Mouse (Mus musculus): Measurements from ENCODE around the gene Zap70. TPM values are rescaled to one million over a fixed set of nuclear protein-coding genes. Genes with fewer than 3 reads are reported as not detected.
A peak's percentile ranks its signal among the peaks of the same experiment; 100 is the strongest.

Zap70 gene
- total and polyA plus RNA-seq, 2 experiments from 2014 or later: 0.08 TPM; not detected in 1

- H3K27ac ChIP-seq (ENCODE audit: low read depth): no peak overlapping the region
- no peaks in the 10 kb centered on the region for H3K9me3 ChIP-seq (replicated peaks; ENCODE audit: control insufficient read depth, low read length)
- 0 out of 2 replicates have a peak, but pooled peaks cover 6% of the 10 kb centered on the region for H3K27me3 ChIP-seq (ENCODE audit: control insufficient read depth, insufficient read depth, low read length)
- no peak overlapping the region for H3K4me3 ChIP-seq (ENCODE audit: low read depth, low read length)
- H3K36me3 ChIP-seq (replicated peaks; ENCODE audit: control insufficient read depth, insufficient read depth, low read length): no peaks in the 10 kb centered on the region
- DNase-seq (ENCODE audit: low spot score) (peak; percentile 76), ATAC-seq (ENCODE audit: insufficient read depth, low read depth) (peak; percentile 51; the same call in 1 of the 2 replicates)
- H3K4me1 ChIP-seq (ENCODE audit: control insufficient read depth, insufficient read depth): no peaks in the 10 kb centered on the region
- H3K4me2 ChIP-seq (ENCODE audit: low read depth, low read length): no peak overlapping the region
- TF ChIP-seq CTCF (IDR thresholded peaks at IDR 0.05; ENCODE audit: low read depth) (peak; percentile 92), EP300 (IDR thresholded peaks at IDR 0.05; ENCODE audit: low read depth) (no peak)
- no peak overlapping the region for H3K9ac ChIP-seq (replicated peaks; ENCODE audit: low read depth, low read length)
- WGBS: 10% methylated on average over 4 of the region's 4 CpGs
Observed at GRCm38 (mm10) chr1:36737300-36737699, 24.3 kb upstream of the Zap70 start.

GRCm38 (mm10) chr1:36739231-36739630 lies 22.4 kb upstream of the Zap70 start:
- Histone ChIP-seq H3K27me3 (ENCODE audit: control insufficient read depth, insufficient read depth, low read length) (peaks cover 8% of the 10 kb centered on the region; the same call in 1 of the 2 replicates), H3K4me2 (ENCODE audit: low read depth, low read length) (no peak overlapping the region), H3K9ac (replicated peaks; ENCODE audit: low read depth, low read length) (no peak overlapping the region), H3K4me3 (ENCODE audit: low read depth, low read length) (no peak overlapping the region), H3K36me3 (replicated peaks; ENCODE audit: control insufficient read depth, insufficient read depth, low read length) (no peaks in the 10 kb centered on the region), H3K9me3 (replicated peaks; ENCODE audit: control insufficient read depth, low read length) (no peaks in the 10 kb centered on the region), H3K4me1 (ENCODE audit: control insufficient read depth, insufficient read depth) (no peaks in the 10 kb centered on the region), H3K27ac (ENCODE audit: low read depth) (no peak overlapping the region)
- DNase-seq (ENCODE audit: low spot score) (no peak), ATAC-seq (ENCODE audit: insufficient read depth, low read depth) (no peak)
- WGBS: 64% methylated on average over 5 of the region's 5 CpGs
- TF ChIP-seq CTCF (IDR thresholded peaks at IDR 0.05; ENCODE audit: low read depth) (no peak), EP300 (IDR thresholded peaks at IDR 0.05; ENCODE audit: low read depth) (no peak)

GRCm38 (mm10) chr1:36743046-36743445 lies 18.6 kb upstream of the Zap70 start:
- ATAC-seq (ENCODE audit: insufficient read depth, low read depth): no peak
- no peaks in the 10 kb centered on the region for H3K4me1 ChIP-seq (ENCODE audit: control insufficient read depth, insufficient read depth)
- 52% methylated on average over 9 of the region's 9 CpGs for WGBS

GRCm38 (mm10) chr1:36744268-36744944 lies 17.2 kb upstream of the Zap70 start:
- TF ChIP-seq CTCF (IDR thresholded peaks at IDR 0.05; ENCODE audit: low read depth) (peak; percentile 71), EP300 (IDR thresholded peaks at IDR 0.05; ENCODE audit: low read depth) (no peak)
- no peaks in the 10 kb centered on the region for H3K9me3 ChIP-seq (replicated peaks; ENCODE audit: control insufficient read depth, low read length)
- DNase-seq (ENCODE audit: low spot score) (peak; percentile 5), ATAC-seq (ENCODE audit: insufficient read depth, low read depth) (no peak)
- WGBS: 28% methylated on average over 17 of the region's 17 CpGs
- H3K4me2 ChIP-seq (ENCODE audit: low read depth, low read length): no peak overlapping the region
- no peak overlapping the region for H3K4me3 ChIP-seq (ENCODE audit: low read depth, low read length)
- H3K27me3 ChIP-seq (ENCODE audit: control insufficient read depth, insufficient read depth, low read length): peaks cover 14% of the 10 kb centered on the region; the same call in 1 of the 2 replicates
- H3K9ac ChIP-seq (replicated peaks; ENCODE audit: low read depth, low read length): no peak overlapping the region
- H3K4me1 ChIP-seq (ENCODE audit: control insufficient read depth, insufficient read depth): no peaks in the 10 kb centered on the region
- no peak overlapping the region for H3K27ac ChIP-seq (ENCODE audit: low read depth)
- H3K36me3 ChIP-seq (replicated peaks; ENCODE audit: control insufficient read depth, insufficient read depth, low read length): no peaks in the 10 kb centered on the region

More at GRCm38 (mm10) chr1:36743046-36743445, 18.6 kb upstream of the Zap70 start:
- DNase-seq (ENCODE audit: low spot score): no peak
- Histone ChIP-seq H3K27me3 (ENCODE audit: control insufficient read depth, insufficient read depth, low read length) (peaks cover 14% of the 10 kb centered on the region; the same call in 1 of the 2 replicates), H3K9me3 (replicated peaks; ENCODE audit: control insufficient read depth, low read length) (no peaks in the 10 kb centered on the region), H3K4me3 (ENCODE audit: low read depth, low read length) (no peak overlapping the region), H3K27ac (ENCODE audit: low read depth) (no peak overlapping the region), H3K36me3 (replicated peaks; ENCODE audit: control insufficient read depth, insufficient read depth, low read length) (no peaks in the 10 kb centered on the region), H3K9ac (replicated peaks; ENCODE audit: low read depth, low read length) (no peak overlapping the region), H3K4me2 (ENCODE audit: low read depth, low read length) (no peak overlapping the region)
- no peak for TF ChIP-seq CTCF (IDR thresholded peaks at IDR 0.05; ENCODE audit: low read depth)
- TF ChIP-seq EP300 (IDR thresholded peaks at IDR 0.05; ENCODE audit: low read depth): no peak

- Histone ChIP-seq H3K27me3 (ENCODE audit: control insufficient read depth, insufficient read depth, low read length) (peaks cover 11% of the 10 kb centered on the region; the same call in 1 of the 2 replicates), H3K9ac (replicated peaks; ENCODE audit: low read depth, low read length) (no peak overlapping the region), H3K27ac (ENCODE audit: low read depth) (no peak overlapping the region), H3K9me3 (replicated peaks; ENCODE audit: control insufficient read depth, low read length) (no peaks in the 10 kb centered on the region), H3K4me1 (ENCODE audit: control insufficient read depth, insufficient read depth) (no peaks in the 10 kb centered on the region), H3K36me3 (replicated peaks; ENCODE audit: control insufficient read depth, insufficient read depth, low read length) (no peaks in the 10 kb centered on the region), H3K4me2 (ENCODE audit: low read depth, low read length) (no peak overlapping the region), H3K4me3 (ENCODE audit: low read depth, low read length) (no peak overlapping the region)
- no peak for ATAC-seq (ENCODE audit: insufficient read depth, low read depth)
- DNase-seq (ENCODE audit: low spot score): no peak
- 53% methylated on average over 4 of the region's 4 CpGs for WGBS
- no peak for TF ChIP-seq EP300 (IDR thresholded peaks at IDR 0.05; ENCODE audit: low read depth)
- no peak for TF ChIP-seq CTCF (IDR thresholded peaks at IDR 0.05; ENCODE audit: low read depth)
Observed at GRCm38 (mm10) chr1:36745661-36746060, 15.9 kb upstream of the Zap70 start.
